In the genomic region with DNA sequence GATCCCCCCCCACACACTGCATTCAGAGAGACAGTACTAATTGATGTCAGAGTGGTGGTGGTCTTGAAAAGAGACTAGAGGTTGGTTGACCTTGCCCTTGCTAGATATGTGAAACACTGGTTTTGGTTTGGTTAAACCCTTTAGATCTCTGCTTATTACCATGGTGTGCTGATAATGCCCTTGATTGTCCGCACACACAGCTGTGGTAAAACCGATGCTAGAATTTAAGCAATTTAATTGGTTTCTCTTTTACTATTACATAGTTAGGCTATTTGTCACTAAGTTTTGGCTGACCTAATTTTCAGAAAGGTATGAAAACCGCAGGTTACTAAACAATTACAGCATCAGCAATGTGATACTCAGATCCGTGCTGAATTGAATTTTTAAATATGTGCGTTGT, we compare ENCODE assay signal across 7 mouse cellular contexts. TPM values are rescaled to one million over a fixed set of nuclear protein-coding genes. Genes with fewer than 3 reads are reported as not detected.
A peak's percentile ranks its signal among the peaks of the same experiment; 100 is the strongest.
DNase-seq lines count a peak whose midpoint lies in the region; ATAC-seq lines count a peak whose summit lies in the region.

No protein-coding gene starts in this region.

- peak overlapping the region; percentile 96; the same call in 1 of the 2 replicates for H3K27ac ChIP-seq in forebrain, embryonic 10.5 days
- peak overlapping the region; percentile 95; the same call in 1 of the 2 replicates for H3K27ac ChIP-seq in limb, embryonic 15.5 days

- H3K9me3 ChIP-seq in forebrain, embryonic 10.5 days = peaks cover 8% of the 10 kb centered on the region; the same call in 1 of the 2 replicates
- no peaks in the 10 kb centered on the region for H3K9me3 ChIP-seq in limb, embryonic 15.5 days

- no peaks in the 10 kb centered on the region for H3K27me3 ChIP-seq in forebrain, embryonic 10.5 days (ENCODE audit: poor library complexity, severe bottlenecking)
- no peaks in the 10 kb centered on the region for H3K27me3 ChIP-seq in limb, embryonic 15.5 days

- DNase-seq in retina, embryonic 14.5 days (ENCODE audit: low spot score) = peak; percentile 28
- no peak for DNase-seq in retina, postnatal 1 day
- DNase-seq in forebrain, embryonic 10.5 days (ENCODE audit: extremely low spot score, low spot score) = no peak
- no peak for DNase-seq in urinary bladder, postnatal 4 days (ENCODE audit: low spot score in 2 of 2)
- no peak for DNase-seq in spleen, postnatal 4 days (ENCODE audit: low spot score in 2 of 2)
- DNase-seq in left cerebral cortex, postnatal 14 days (ENCODE audit: low spot score in 2 of 2) = no peak

- H3K4me2 ChIP-seq in limb, embryonic 15.5 days = peak overlapping the region; percentile 63

- 51% methylated on average over 5 of the region's 5 CpGs for WGBS in forebrain, embryonic 10.5 days
- 13% methylated on average over 5 of the region's 5 CpGs for WGBS in limb, embryonic 15.5 days

- peak overlapping the region; percentile 90; the same call in 1 of the 2 replicates for H3K9ac ChIP-seq in limb, embryonic 15.5 days

- ATAC-seq in limb, embryonic 15.5 days (ENCODE audit: insufficient number of reproducible peaks, low FRiP score, low TSS enrichment, low read depth) = no peak

- intact Hi-C loops in left cerebral cortex, postnatal 14 days (cut with DNase I) = no loop called here

- 0 out of 2 replicates have a peak, but pooled peaks cover under 1% of the 10 kb centered on the region for H3K36me3 ChIP-seq in forebrain, embryonic 10.5 days (replicated peaks)
- H3K36me3 ChIP-seq in limb, embryonic 15.5 days = no peaks in the 10 kb centered on the region

- H3K4me3 ChIP-seq in forebrain, embryonic 10.5 days = peak overlapping the region; percentile 93
- H3K4me3 ChIP-seq in limb, embryonic 15.5 days = peak overlapping the region; percentile 89

- peaks cover 27% of the 10 kb centered on the region for H3K4me1 ChIP-seq in forebrain, embryonic 10.5 days
- H3K4me1 ChIP-seq in limb, embryonic 15.5 days = peaks cover 19% of the 10 kb centered on the region; the same call in 1 of the 2 replicates

RNA-seq across cellular contexts. Expression of a gene that starts 1.6 kb away (rescaled TPM):
- 11.7 and 11.9 TPM in 2 replicates for polyA plus RNA-seq in forebrain, embryonic 10.5 days (2016; fragmentation: Nextera tagmentation; extraction: Ambion mirVana)
- 16.1 and 19.8 TPM in 2 replicates for polyA plus RNA-seq in limb, embryonic 15.5 days (2015; fragmentation: Nextera tagmentation; extraction: Ambion mirVana)
- 10 to 100 TPM; 40.4 to 40.6 TPM for total RNA-seq in left cerebral cortex, postnatal 14 days (2021)
